Mouse (Mus musculus) thymus, postnatal 0 days (tissue): ENCODE data around the gene Itgb5. TPM values are rescaled to one million over a fixed set of nuclear protein-coding genes. Genes with fewer than 3 reads are reported as not detected.

Source experiments
- DNase-seq: peaks from one replicate; pipeline ENCODE4 v3.0.0-alpha.2; 2015; ENCODE audit warnings: low spot score
- polyA plus RNA-seq: library from polyadenylated mRNA; unstranded; fragments of >200 nt; fragmentation: Nextera tagmentation; extraction: Ambion mirVana; gene quantifications from 2 replicates; pipeline ENCODE4 v1.2.1, GENCODE M21; 2015

The Itgb5 gene
- polyA plus RNA-seq, 1 experiment from 2014 or later: 5.1 TPM

DNA sequence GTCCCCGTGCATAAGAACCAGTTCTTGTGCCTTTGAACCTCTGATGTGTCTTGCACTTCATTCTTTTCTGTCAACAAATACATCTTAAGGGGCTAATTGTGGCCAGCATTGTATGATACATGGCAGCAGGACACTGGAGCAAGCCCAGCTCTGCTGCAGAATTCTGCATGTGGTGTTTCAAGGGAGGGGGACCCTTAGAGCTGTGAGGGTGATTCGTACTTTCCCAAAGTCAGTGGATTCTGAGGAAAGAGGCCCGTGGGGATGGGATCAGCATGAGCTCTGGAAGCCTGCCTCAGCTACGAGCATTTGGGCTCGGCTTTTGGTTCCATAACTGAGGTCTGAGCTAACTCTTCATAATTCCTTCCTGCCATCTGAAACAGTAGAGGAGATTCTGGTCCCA lies 75.1 kb downstream of the Itgb5 start:
- no peak for DNase-seq

DNA sequence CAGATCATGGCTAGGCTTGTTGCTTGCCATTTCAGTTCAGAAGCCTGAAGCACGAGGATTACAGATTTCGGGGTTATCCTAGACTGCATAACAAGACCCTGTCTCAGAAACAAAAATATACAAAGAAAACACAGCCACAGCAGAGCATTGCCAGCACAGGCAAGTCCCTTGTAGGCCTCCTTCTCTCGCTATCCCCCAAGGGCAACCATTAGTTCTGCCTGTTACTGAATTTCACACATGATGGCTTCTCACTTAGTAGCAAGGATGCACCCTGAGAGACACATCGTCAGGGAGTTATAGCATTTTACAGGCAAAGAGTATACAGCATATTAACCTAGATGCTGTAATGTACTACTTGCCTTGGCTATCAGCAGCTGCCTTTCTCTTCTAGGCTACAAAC lies 78.8 kb downstream of the Itgb5 start:
- no peak for DNase-seq

DNA sequence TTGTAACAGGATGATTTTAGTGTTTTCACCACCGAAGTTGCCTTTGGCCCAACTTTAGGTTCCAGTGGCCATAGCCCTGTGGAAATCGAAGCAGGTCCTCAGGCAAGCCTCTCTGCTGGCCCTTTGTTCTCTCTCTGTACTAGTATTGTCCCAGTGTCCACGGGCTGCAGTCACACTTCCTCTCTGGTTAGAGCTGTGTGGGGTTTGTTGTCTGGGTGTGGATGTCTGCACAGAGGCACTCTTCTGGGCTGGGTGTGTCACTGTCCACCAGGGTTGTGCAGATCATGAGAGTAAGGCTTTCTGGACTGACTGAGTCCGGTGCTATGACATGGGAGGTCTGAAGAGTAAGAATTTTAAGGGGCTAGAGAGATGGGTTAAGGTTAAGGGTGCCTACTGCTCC lies 85.5 kb downstream of the Itgb5 start:
- no peak for DNase-seq

GRCm38 (mm10) chr16:33916473-33917251 lies 87.2 kb downstream of the Itgb5 start:
- DNase-seq: no peak

DNA sequence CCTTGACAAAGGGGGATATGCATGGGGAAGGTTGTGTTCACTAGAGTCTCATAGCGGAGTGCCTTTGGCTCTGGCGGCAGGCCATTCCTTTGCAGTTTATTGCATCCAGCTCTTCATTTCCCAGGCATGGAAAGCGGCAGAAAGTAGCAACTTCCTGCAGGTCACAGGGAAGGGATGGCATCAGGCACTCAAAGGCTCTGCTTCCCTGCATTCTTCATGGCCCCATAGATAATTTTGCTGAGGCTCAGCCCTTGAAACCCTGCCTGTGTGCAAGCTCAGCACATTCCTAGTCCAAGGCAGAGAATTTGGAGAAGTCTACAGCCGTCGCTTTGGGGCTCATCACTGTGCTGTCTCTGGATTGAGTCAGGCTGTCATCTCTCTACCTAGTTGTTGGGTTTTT lies 87.9 kb downstream of the Itgb5 start:
- DNase-seq: no peak

DNA sequence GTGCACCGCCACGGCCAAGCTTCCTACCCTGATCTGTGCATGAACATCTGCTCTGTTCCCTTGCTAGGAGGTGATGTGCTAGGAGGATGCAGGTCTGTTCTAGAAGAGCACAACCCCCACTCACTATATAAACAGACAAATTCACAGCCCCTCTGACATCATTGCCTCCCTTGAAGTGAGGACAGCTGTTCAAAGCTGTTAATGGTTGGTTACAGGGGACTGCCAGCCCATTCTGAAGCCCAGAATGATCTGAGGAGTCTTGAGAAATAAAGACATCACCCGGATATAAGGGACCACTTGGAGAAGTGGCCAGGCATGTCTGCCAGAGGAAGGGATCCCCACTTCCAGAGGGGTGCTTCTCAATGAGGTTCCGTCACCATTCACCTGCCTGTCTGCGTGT lies 88.5 kb downstream of the Itgb5 start:
- DNase-seq: no peak

- no peak for DNase-seq
These were observed 92.0 kb downstream of the Itgb5 start for GRCm38 (mm10) chr16:33921514-33921913.

- peak; percentile 18 for DNase-seq
These were observed 92.9 kb downstream of the Itgb5 start for GRCm38 (mm10) chr16:33922111-33923000.

GRCm38 (mm10) chr16:33923001-33923316 lies 93.5 kb downstream of the Itgb5 start:
- no peak for DNase-seq

GRCm38 (mm10) chr16:33923758-33924157 lies 94.3 kb downstream of the Itgb5 start:
- DNase-seq: no peak

DNA sequence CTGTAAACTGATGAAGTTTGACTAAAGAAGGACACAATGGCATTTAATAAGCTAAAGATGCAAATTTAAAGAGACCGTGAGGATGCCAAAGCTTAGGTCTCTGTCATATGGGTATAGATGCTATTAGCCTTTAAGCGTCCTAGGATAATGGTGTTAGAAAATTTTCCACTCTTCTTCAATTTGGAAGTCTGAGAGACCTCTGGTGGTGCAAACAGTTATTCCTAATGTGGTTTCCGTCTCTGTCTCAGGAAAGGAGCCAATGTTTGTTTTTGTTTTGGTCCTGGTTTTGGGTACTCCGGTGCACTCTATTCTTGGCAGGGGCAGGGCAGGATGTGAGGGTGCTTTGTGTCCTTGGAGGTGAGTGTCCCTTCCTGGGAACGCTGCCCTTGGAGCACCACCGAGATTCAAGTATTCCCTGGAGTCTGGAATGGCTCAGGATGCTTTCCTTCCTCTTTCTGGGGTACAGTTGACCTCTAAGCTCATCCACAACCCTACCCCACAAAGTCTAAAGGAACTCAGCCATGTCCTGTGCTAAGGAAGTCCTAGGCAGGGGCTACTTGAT lies 97.9 kb downstream of the Itgb5 start:
- DNase-seq: no peak

- no peak for DNase-seq
These were observed 99.5 kb downstream of the Itgb5 start for GRCm38 (mm10) chr16:33928788-33929462.

DNA sequence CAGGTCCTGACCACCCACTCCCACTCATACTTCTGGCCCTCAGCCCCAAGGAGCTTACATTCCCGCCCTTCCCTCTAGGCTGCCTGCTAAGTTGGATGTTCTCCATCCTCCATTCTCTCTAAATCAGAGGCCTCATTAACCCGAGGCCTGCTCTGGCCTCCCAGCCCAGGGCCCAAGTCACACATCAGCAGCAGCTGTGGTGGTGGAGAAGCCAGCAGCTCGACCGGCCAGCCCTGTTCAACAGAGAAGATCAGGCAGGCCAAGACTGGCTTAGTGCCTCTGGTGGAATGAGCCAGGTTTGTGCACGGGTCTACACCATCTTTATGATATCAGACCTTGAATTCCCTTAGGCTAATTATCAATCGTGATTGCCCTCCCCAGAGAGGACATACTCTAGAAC lies 101.3 kb downstream of the Itgb5 start:
- no peak for DNase-seq

- DNase-seq: no peak
These were observed 102.2 kb downstream of the Itgb5 start for GRCm38 (mm10) chr16:33931682-33932081.

DNA sequence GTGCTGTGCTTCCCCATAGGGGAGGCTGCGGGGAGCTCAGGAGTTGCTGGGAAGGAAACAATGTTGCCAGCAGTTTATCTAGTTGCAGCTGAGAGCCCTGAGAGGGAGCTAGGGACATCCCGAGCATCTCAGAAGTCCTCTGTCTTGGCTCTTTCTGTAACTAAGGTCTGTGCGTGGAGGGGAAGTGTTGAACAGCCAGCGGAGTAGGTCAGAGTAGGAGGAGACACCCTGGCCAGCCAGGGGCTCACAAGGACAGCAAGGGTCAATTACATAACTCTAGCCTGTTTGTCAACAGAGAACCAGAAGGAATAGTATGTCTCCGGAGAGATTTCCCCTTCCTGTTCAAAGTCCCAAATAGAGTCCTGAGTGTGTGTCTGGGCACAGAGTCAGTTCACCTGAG lies 102.7 kb downstream of the Itgb5 start:
- DNase-seq: no peak

- DNase-seq: no peak
These were observed 103.9 kb downstream of the Itgb5 start for GRCm38 (mm10) chr16:33933411-33933810.

DNA sequence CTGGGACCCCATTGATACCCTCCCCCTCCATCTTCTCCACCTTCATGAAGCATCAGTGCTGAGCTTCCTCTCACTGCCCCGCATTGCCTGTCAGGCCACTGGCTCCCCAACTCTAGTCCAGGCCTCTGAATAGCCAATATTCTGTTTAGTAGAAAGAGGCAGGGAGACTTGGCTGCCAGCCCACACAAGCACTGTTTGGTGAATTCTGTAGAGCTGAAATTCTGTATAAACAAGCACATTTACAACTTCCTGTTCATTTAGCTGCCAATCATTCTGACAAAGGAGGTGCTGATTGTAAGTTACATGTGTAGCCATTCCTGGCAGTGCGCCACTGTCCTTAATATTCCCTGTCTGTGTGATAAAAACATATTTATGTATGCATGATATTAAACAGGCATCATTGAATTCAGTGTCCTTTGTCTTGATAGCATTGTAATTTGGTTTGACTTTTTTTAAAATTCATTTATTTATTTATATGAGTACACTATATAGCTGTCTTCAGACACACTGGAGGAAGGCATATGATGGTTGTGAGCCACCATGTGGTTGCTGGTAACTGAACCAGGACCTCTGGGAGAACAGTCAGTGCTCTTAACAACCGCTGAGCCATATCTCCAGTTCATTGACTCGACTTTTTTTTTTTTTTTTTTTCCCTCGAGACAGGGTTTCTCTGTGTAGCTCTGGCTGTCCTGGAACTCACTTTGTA lies 105.4 kb downstream of the Itgb5 start:
- DNase-seq: no peak

GRCm38 (mm10) chr16:33935407-33935785 lies 105.9 kb downstream of the Itgb5 start:
- DNase-seq: no peak

- DNase-seq: no peak
These were observed 107.4 kb downstream of the Itgb5 start for GRCm38 (mm10) chr16:33936885-33937284.

DNA sequence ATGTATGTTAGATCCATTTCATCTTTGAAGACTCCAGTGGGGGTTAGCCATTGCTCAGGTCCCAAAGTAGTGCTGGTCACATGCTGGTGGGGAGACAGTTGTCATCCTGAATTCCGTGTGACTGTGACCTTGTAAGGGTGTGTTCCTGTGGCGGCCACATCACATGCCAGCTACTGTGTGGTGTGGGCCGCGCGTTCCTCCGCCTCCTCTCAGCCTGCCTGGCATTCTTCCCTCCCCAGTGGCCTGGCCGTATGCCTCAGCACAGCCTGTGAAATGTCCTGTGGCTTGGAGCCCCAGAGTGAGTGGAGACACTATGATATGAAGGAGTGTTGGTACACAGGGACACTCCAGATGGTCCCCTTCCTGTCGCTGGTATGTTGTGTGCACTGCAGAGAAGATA lies 108.1 kb downstream of the Itgb5 start:
- DNase-seq: no peak
